Mouse (Mus musculus): ENCODE measurements around the gene Klhl7.

The Klhl7 gene

GRCm38 (mm10) chr5:24100106-24100809 lies at the start of gene Klhl7:
Klhl7 (plus strand) TSS chr5:24100605.
- in situ Hi-C loops (cut with MseI, MboI) = no loop called here

GRCm38 (mm10) chr5:24051755-24052675 lies 48.4 kb upstream of the Klhl7 start:
- in situ Hi-C loops (cut with MseI, MboI) = no loop called here

GRCm38 (mm10) chr5:24053245-24054190 lies 46.9 kb upstream of the Klhl7 start:
- in situ Hi-C loops (cut with MseI, MboI) = no loop called here

GRCm38 (mm10) chr5:24054382-24054781 lies 46.0 kb upstream of the Klhl7 start:
- in situ Hi-C loops (cut with MseI, MboI) = no loop called here

- in situ Hi-C loops (cut with MseI, MboI) = no loop called here
Observed at GRCm38 (mm10) chr5:24056865-24057264, 43.5 kb upstream of the Klhl7 start.

GRCm38 (mm10) chr5:24057592-24057991 lies 42.8 kb upstream of the Klhl7 start:
- in situ Hi-C loops (cut with MseI, MboI) = no loop called here

- in situ Hi-C loops (cut with MseI, MboI) = no loop called here
Observed at GRCm38 (mm10) chr5:24060949-24061348, 39.5 kb upstream of the Klhl7 start.

- in situ Hi-C loops (cut with MseI, MboI) = no loop called here
Observed at GRCm38 (mm10) chr5:24063034-24063433, 37.4 kb upstream of the Klhl7 start.

GRCm38 (mm10) chr5:24063545-24063944 lies 36.9 kb upstream of the Klhl7 start:
- in situ Hi-C loops (cut with MseI, MboI) = no loop called here

- in situ Hi-C loops (cut with MseI, MboI) = no loop called here
Observed at GRCm38 (mm10) chr5:24068955-24069354, 31.4 kb upstream of the Klhl7 start.

- in situ Hi-C loops (cut with MseI, MboI) = no loop called here
Observed at GRCm38 (mm10) chr5:24072031-24072430, 28.4 kb upstream of the Klhl7 start.

- in situ Hi-C loops (cut with MseI, MboI) = no loop called here
Observed at GRCm38 (mm10) chr5:24076986-24077718, 23.3 kb upstream of the Klhl7 start.

GRCm38 (mm10) chr5:24077739-24078306 lies 22.6 kb upstream of the Klhl7 start:
- in situ Hi-C loops (cut with MseI, MboI) = no loop called here

GRCm38 (mm10) chr5:24078420-24079179 lies 21.8 kb upstream of the Klhl7 start:
- in situ Hi-C loops (cut with MseI, MboI) = no loop called here

- in situ Hi-C loops (cut with MseI, MboI) = no loop called here
Observed at GRCm38 (mm10) chr5:24080826-24081225, 19.6 kb upstream of the Klhl7 start.

GRCm38 (mm10) chr5:24084835-24085234 lies 15.6 kb upstream of the Klhl7 start:
- in situ Hi-C loops (cut with MseI, MboI) = no loop called here

GRCm38 (mm10) chr5:24086241-24086640 lies 14.2 kb upstream of the Klhl7 start:
- in situ Hi-C loops (cut with MseI, MboI) = no loop called here

GRCm38 (mm10) chr5:24086865-24087264 lies 13.5 kb upstream of the Klhl7 start:
- in situ Hi-C loops (cut with MseI, MboI) = no loop called here

- in situ Hi-C loops (cut with MseI, MboI) = no loop called here
Observed at GRCm38 (mm10) chr5:24088451-24088850, 12.0 kb upstream of the Klhl7 start.

GRCm38 (mm10) chr5:24092496-24092895 lies 7.9 kb upstream of the Klhl7 start:
- in situ Hi-C loops (cut with MseI, MboI) = no loop called here
